Mouse (Mus musculus): Measurements from ENCODE around the gene Kcna10. TPM values are rescaled to one million over a fixed set of nuclear protein-coding genes. Genes with fewer than 3 reads are reported as not detected.

The Kcna10 gene
- total RNA-seq, 2 experiments from 2014 or later, result not detected

DNA sequence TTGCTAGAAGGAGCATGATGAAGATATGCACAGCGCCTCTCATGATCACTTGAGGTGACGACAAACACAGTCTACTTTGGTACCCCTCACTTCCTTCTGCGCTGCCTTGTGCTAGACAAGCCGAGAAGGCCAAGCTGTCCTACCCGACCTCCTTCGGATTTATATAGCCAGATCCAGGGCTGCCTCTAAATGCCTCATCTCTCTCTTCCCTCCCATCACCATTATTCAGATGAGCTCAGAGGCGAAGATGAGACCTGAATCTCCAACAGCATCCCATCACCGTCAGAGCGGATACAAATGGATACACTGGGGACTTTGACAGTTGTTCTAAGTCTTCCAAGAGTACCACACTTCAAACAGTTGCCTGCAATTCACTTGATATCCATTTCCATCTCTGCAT is 56.8 kb downstream of the Kcna10 start, which contains the start of gene Prok1:
TSS of gene Prok1 (minus strand) at position 101 of the 400 bp plus-strand sequence.
- no peak for DNase-seq (ENCODE audit: low spot score in 2 of 2)

GRCm38 (mm10) chr3:107241389-107242094 is 58.7 kb downstream of the Kcna10 start:
- no peak for DNase-seq (ENCODE audit: low spot score in 2 of 2)

Other genes with a start within 250 kb of the Kcna10 start
- 10 to 100 TPM; 18.6 to 22.6 TPM for gene Kcna3, start 146.9 kb upstream of the Kcna10 start, total RNA-seq (2021)
- 10 to 100 TPM; 47.5 to 51.4 TPM for gene Kcna2, start 81.9 kb upstream of the Kcna10 start, total RNA-seq (2021)
- gene Cym, start 38.7 kb downstream of the Kcna10 start, total RNA-seq (2021), result not detected
- not detected for gene A630076J17Rik, start 47.6 kb downstream of the Kcna10 start, total RNA-seq (2021)
- not detected for gene Prok1, start 56.7 kb downstream of the Kcna10 start, total RNA-seq (2021)
- 10 to 100 TPM; 55.2 to 60.4 TPM for gene Lamtor5, start 95.8 kb downstream of the Kcna10 start, total RNA-seq (2021)
- 1 to 10 TPM; 2.3 TPM for gene Slc16a4, start 108.2 kb downstream of the Kcna10 start, total RNA-seq (2021)
- 10 to 100 TPM; 23.4 to 25.1 TPM for gene Rbm15, start 150.6 kb downstream of the Kcna10 start, total RNA-seq (2021)

All from layer of hippocampus, postnatal 10 days (tissue).